12 mouse cellular contexts compared by ENCODE assay signal in the genomic region with DNA sequence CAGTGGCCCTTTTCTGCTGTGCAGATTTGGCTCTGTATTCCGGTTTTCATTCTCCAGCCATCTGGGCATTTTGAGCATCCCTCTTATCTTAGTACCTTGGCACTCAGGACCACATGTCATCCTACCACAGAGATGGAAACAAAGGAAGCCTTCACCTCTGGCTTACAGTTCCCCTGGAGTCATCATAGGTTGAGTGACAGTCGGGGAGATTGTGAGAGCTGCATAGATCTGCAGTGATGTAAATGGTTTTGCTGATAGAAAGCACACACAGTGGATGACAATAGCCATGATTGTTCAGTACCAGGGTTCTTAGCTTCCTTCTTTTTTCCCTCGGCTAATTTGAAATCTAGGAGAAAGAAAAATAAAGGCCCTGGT.
A peak's percentile ranks its signal among the peaks of the same experiment; 100 is the strongest.
DNase-seq lines count a peak whose midpoint lies in the region; ATAC-seq and TF ChIP-seq lines count a peak whose summit lies in the region.
"Had no signal": no experiment of that assay in that cellular context is flagged by ENCODE, and none has a peak within 500 bp of the region (broad histone marks: within the 10 kb centered on the region; RNA-seq: fewer than 3 reads in every experiment).

No protein-coding gene starts in this region.

- H3K36me3 ChIP-seq in forebrain, embryonic 13.5 days (ENCODE audit: poor library complexity, severe bottlenecking): no peaks in the 10 kb centered on the region
- no peaks in the 10 kb centered on the region for H3K36me3 ChIP-seq in hindbrain, embryonic 15.5 days
- H3K36me3 ChIP-seq in stomach, embryonic 15.5 days: no peaks in the 10 kb centered on the region

- no peaks in the 10 kb centered on the region for H3K27me3 ChIP-seq in forebrain, embryonic 13.5 days
- no peaks in the 10 kb centered on the region for H3K27me3 ChIP-seq in hindbrain, embryonic 15.5 days
- H3K27me3 ChIP-seq in stomach, embryonic 15.5 days (replicated peaks): no peaks in the 10 kb centered on the region

- no peak; the same call in 1 of the 2 replicates for ATAC-seq in forebrain, embryonic 13.5 days
- peak; percentile 83 for ATAC-seq in hindbrain, embryonic 15.5 days (ENCODE audit: low FRiP score, low read depth)
- no peak for ATAC-seq in stomach, embryonic 15.5 days (ENCODE audit: insufficient read depth, low FRiP score, low read depth)

- no peak for TF ChIP-seq CTCF in layer of hippocampus, adult 2 months (conservative IDR thresholded peaks at IDR 0.05)

- no peak overlapping the region for H3K4me3 ChIP-seq in layer of hippocampus, adult 2 months
- H3K4me3 ChIP-seq in forebrain, embryonic 13.5 days: no peak overlapping the region
- no peak overlapping the region for H3K4me3 ChIP-seq in hindbrain, embryonic 15.5 days
- H3K4me3 ChIP-seq in stomach, embryonic 15.5 days (replicated peaks): no peak overlapping the region

- H3K27ac ChIP-seq in layer of hippocampus, adult 2 months: peak overlapping the region; percentile 41; the same call in 1 of the 2 replicates
- peak overlapping the region; percentile 71 for H3K27ac ChIP-seq in forebrain, embryonic 13.5 days
- H3K27ac ChIP-seq in hindbrain, embryonic 15.5 days (replicated peaks): peak overlapping the region; percentile 59
- H3K27ac ChIP-seq in stomach, embryonic 15.5 days: peak overlapping the region; percentile 80

- H3K4me2 ChIP-seq in forebrain, embryonic 13.5 days: no peak overlapping the region
- no peak overlapping the region for H3K4me2 ChIP-seq in hindbrain, embryonic 15.5 days
- no peak overlapping the region for H3K4me2 ChIP-seq in stomach, embryonic 15.5 days

- 35% methylated on average over 3 of the region's 3 CpGs for WGBS in forebrain, embryonic 13.5 days
- WGBS in hindbrain, embryonic 15.5 days: 43% methylated on average over 3 of the region's 3 CpGs
- 71% methylated on average over 3 of the region's 3 CpGs for WGBS in stomach, embryonic 15.5 days

- H3K4me1 ChIP-seq in forebrain, embryonic 13.5 days: peaks cover 33% of the 10 kb centered on the region
- 0 out of 2 replicates have a peak, but pooled peaks cover 9% of the 10 kb centered on the region for H3K4me1 ChIP-seq in hindbrain, embryonic 15.5 days (replicated peaks)
- peaks cover 24% of the 10 kb centered on the region for H3K4me1 ChIP-seq in stomach, embryonic 15.5 days

- no peaks in the 10 kb centered on the region for H3K9me3 ChIP-seq in forebrain, embryonic 13.5 days (replicated peaks)
- no peaks in the 10 kb centered on the region for H3K9me3 ChIP-seq in hindbrain, embryonic 15.5 days
- H3K9me3 ChIP-seq in stomach, embryonic 15.5 days: no peaks in the 10 kb centered on the region
- H3K9me3 ChIP-seq: G1E had no signal

- H3K9ac ChIP-seq in forebrain, embryonic 13.5 days: no peak overlapping the region
- H3K9ac ChIP-seq in hindbrain, embryonic 15.5 days: no peak overlapping the region
- H3K9ac ChIP-seq in stomach, embryonic 15.5 days: no peak overlapping the region

- no peak for DNase-seq in layer of hippocampus, adult 2 months (ENCODE audit: low spot score in 2 of 2)
- no peak for DNase-seq in layer of hippocampus, adult 11-12 months (ENCODE audit: low spot score)
- no peak for DNase-seq in spleen, postnatal 36 days (ENCODE audit: low spot score in 2 of 2)
- DNase-seq in thymus, postnatal 36 days: no peak
- DNase-seq: adrenal gland, adult 8-10 months; cerebellum, adult 8-10 months; lung, adult 2 months; thymus, postnatal 25 days had no signal
